Mouse (Mus musculus): ENCODE measurements around the gene Agap1. TPM values are rescaled to one million over a fixed set of nuclear protein-coding genes. Genes with fewer than 3 reads are reported as not detected.
A peak's percentile ranks its signal among the peaks of the same experiment; 100 is the strongest.

The Agap1 gene
- polyA plus RNA-seq, 1 experiment from 2014 or later = 14.0 TPM

DNA sequence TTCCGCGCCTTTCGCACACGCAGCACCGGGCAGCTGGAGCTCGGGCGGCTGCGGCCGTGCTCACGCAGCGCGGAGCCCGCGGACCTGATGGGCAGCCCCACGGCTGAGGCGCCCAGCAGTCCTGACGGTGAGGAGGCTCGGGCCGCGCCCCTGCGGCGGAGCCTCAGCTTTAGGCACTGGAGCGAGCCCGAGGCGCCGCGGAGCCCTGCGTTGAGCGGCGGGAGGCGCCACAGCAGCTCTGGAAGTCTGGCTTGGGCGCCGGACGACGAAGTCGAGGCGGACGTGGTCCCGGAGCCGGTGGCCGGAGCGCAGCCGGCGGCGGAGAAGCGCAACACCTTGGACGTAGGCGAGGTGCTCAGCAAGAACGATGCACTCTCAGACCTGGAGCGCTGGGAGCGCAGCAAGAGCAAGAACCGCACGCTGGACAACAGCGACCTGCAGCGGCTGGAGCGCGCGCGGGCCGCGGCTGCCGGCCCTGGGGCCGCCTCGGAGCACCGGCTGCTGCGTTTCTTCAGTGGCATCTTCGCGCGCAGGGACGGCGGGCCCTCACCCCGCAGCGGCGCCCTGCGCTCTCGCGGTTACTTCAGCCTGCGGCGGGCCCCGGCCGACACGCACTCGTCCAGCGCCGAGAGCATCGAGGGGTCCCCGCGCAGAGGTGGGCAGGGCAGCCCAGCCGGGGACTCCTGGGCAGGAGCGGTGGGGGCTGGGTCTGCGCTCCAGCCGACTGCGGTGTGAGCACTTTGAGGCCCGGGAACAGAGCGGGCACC is 126.6 kb downstream of the Agap1 start:
- WGBS = under 1% methylated on average over 95 of the region's 95 CpGs
- DNase-seq (ENCODE audit: low spot score) = peak; percentile 76
- peaks cover 54% of the 10 kb centered on the region for H3K4me1 ChIP-seq
- H3K27me3 ChIP-seq (ENCODE audit: low read depth, poor library complexity, severe bottlenecking) = peaks cover 29% of the 10 kb centered on the region
- H3K9me3 ChIP-seq (replicated peaks) = no peaks in the 10 kb centered on the region
- peak overlapping the region; percentile 82 for H3K27ac ChIP-seq
- H3K4me3 ChIP-seq = peak overlapping the region; percentile 86
- H3K36me3 ChIP-seq = no peaks in the 10 kb centered on the region

DNA sequence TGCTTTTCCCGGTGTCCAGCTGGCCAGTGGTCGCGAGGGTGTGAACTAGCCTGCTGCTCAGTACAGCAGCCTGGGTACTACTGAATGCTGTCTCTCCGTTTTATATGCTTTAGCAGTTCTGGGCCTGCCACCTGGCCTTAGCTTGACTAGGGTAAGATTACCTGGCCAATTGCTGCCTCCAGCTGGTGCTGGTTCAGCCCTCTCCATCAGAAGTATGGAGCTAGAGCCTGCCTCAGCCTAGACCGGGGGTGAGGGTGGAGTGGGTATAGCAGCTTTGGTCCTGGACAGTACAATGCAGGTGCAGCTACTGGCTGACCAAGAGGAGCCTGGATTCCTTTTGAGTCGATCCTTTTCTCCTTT is 127.1 kb downstream of the Agap1 start:
- no peaks in the 10 kb centered on the region for H3K36me3 ChIP-seq
- 0 out of 2 replicates have a peak overlapping the region, but pooled peaks have one; percentile 82 for H3K27ac ChIP-seq
- H3K9me3 ChIP-seq (replicated peaks) = no peaks in the 10 kb centered on the region
- peak overlapping the region; percentile 86 for H3K4me3 ChIP-seq
- peaks cover 48% of the 10 kb centered on the region for H3K4me1 ChIP-seq
- no peak for DNase-seq (ENCODE audit: low spot score)
- H3K27me3 ChIP-seq (ENCODE audit: low read depth, poor library complexity, severe bottlenecking) = peaks cover 29% of the 10 kb centered on the region
- 14% methylated on average over 6 of the region's 6 CpGs for WGBS

DNA sequence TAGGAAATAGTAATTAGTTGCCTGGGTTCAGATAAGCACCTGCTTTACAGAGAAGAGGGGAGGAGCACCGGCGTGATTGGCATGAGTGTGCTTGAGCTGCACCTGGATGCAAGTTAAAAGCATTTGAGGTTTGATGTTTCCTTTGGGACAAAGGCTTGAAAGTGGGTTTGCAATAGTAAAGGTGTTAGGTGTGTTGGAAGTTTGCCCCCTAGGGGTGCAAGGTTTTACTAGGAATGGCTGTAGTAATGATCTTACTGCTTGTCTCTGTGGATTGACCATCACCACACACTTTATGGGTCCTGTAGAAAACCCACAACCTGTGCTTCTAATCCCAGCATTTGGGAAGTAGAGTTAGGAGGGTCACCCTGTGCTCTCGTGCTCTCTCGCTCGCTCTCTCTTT is 128.8 kb downstream of the Agap1 start:
- Histone ChIP-seq H3K4me3 (no peak overlapping the region), H3K36me3 (no peaks in the 10 kb centered on the region), H3K27me3 (ENCODE audit: low read depth, poor library complexity, severe bottlenecking) (peaks cover 29% of the 10 kb centered on the region), H3K9me3 (replicated peaks) (no peaks in the 10 kb centered on the region), H3K27ac (no peak overlapping the region), H3K4me1 (peaks cover 46% of the 10 kb centered on the region)
- DNase-seq (ENCODE audit: low spot score) = no peak
- 74% methylated on average over 5 of the region's 5 CpGs for WGBS

- H3K4me3 ChIP-seq = no peak overlapping the region
- DNase-seq (ENCODE audit: low spot score) = no peak
- 74% methylated on average over 14 of the region's 14 CpGs for WGBS
- peaks cover 13% of the 10 kb centered on the region for H3K27me3 ChIP-seq (ENCODE audit: low read depth, poor library complexity, severe bottlenecking)
- H3K4me1 ChIP-seq = peaks cover 19% of the 10 kb centered on the region
- no peak overlapping the region for H3K27ac ChIP-seq
- peaks cover 11% of the 10 kb centered on the region for H3K36me3 ChIP-seq
- no peaks in the 10 kb centered on the region for H3K9me3 ChIP-seq (replicated peaks)
Observed at GRCm38 (mm10) chr1:89586991-89587683, 132.5 kb downstream of the Agap1 start.

- no peak overlapping the region for H3K27ac ChIP-seq
- WGBS = 73% methylated on average over 4 of the region's 4 CpGs
- peaks cover 9% of the 10 kb centered on the region for H3K4me1 ChIP-seq
- H3K4me3 ChIP-seq = no peak overlapping the region
- no peak for DNase-seq (ENCODE audit: low spot score)
- no peaks in the 10 kb centered on the region for H3K9me3 ChIP-seq (replicated peaks)
- H3K27me3 ChIP-seq (ENCODE audit: low read depth, poor library complexity, severe bottlenecking) = 0 out of 2 replicates have a peak, but pooled peaks cover 3% of the 10 kb centered on the region
- H3K36me3 ChIP-seq = peaks cover 14% of the 10 kb centered on the region
Observed at GRCm38 (mm10) chr1:89588154-89588553, 133.5 kb downstream of the Agap1 start.

GRCm38 (mm10) chr1:89590994-89591393 is 136.4 kb downstream of the Agap1 start:
- H3K9me3 ChIP-seq (replicated peaks) = no peaks in the 10 kb centered on the region
- H3K36me3 ChIP-seq = peaks cover 14% of the 10 kb centered on the region
- DNase-seq (ENCODE audit: low spot score) = no peak
- H3K27me3 ChIP-seq (ENCODE audit: low read depth, poor library complexity, severe bottlenecking) = no peaks in the 10 kb centered on the region
- no peak overlapping the region for H3K4me3 ChIP-seq
- H3K27ac ChIP-seq = no peak overlapping the region
- WGBS = 92% methylated on average over 7 of the region's 7 CpGs
- H3K4me1 ChIP-seq = 0 out of 2 replicates have a peak, but pooled peaks cover 9% of the 10 kb centered on the region

DNA sequence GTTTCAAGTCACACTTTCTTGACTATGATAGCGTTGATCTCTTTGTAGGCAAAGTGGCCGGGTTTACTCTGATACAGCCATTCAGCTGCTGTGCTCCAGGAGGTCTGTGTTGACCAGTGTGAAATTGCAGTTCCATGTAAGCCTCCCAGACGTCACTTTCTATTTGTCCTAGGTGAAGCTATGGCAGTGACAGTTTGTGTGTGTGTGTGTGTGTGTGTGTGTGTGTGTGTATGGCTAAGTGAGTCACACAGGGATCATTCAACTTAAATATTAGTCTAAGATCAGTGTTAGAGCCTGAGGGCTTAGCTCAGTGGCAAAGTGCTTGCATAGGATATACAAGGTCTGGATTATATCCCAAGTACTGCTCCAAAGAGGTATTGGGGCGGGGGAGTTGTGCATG is 138.6 kb downstream of the Agap1 start:
- H3K27ac ChIP-seq = no peak overlapping the region
- peaks cover 12% of the 10 kb centered on the region for H3K4me1 ChIP-seq
- H3K27me3 ChIP-seq (ENCODE audit: low read depth, poor library complexity, severe bottlenecking) = no peaks in the 10 kb centered on the region
- H3K9me3 ChIP-seq (replicated peaks) = no peaks in the 10 kb centered on the region
- H3K36me3 ChIP-seq = peaks cover 14% of the 10 kb centered on the region
- DNase-seq (ENCODE audit: low spot score) = no peak
- 88% methylated on average over 4 of the region's 4 CpGs for WGBS
- no peak overlapping the region for H3K4me3 ChIP-seq

- H3K9me3 ChIP-seq (replicated peaks) = no peaks in the 10 kb centered on the region
- no peak for DNase-seq (ENCODE audit: low spot score)
- no peak overlapping the region for H3K27ac ChIP-seq
- 94% methylated on average over 8 of the region's 8 CpGs for WGBS
- H3K4me1 ChIP-seq = peaks cover 29% of the 10 kb centered on the region
- no peak overlapping the region for H3K4me3 ChIP-seq
- peaks cover 14% of the 10 kb centered on the region for H3K36me3 ChIP-seq
- H3K27me3 ChIP-seq (ENCODE audit: low read depth, poor library complexity, severe bottlenecking) = no peaks in the 10 kb centered on the region
Observed at GRCm38 (mm10) chr1:89594999-89595398, 140.4 kb downstream of the Agap1 start.

DNA sequence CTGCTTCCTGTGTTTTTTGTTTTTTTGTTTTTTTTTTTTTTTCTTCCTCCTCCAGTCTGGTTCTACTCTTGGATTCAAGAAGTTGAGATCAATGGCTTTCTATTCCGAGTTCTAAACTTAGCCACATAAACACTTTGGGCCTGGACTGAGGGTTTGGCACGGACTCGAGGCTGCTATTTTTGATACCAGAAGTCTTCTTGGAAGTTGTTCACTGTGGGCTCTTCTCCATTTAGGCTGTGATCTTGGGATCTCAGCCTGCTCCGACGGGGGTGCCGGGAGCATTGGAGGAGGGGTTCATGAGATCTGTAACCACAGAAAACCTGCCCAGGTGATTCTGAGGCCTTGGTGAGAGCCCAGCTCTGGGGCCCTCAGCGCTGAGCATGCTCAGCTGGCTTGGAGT is 140.8 kb downstream of the Agap1 start:
- Histone ChIP-seq H3K36me3 (peaks cover 14% of the 10 kb centered on the region), H3K27me3 (ENCODE audit: low read depth, poor library complexity, severe bottlenecking) (no peaks in the 10 kb centered on the region), H3K9me3 (replicated peaks) (no peaks in the 10 kb centered on the region), H3K4me3 (no peak overlapping the region), H3K4me1 (peaks cover 33% of the 10 kb centered on the region), H3K27ac (no peak overlapping the region)
- 95% methylated on average over 7 of the region's 7 CpGs for WGBS
- DNase-seq (ENCODE audit: low spot score) = no peak

DNA sequence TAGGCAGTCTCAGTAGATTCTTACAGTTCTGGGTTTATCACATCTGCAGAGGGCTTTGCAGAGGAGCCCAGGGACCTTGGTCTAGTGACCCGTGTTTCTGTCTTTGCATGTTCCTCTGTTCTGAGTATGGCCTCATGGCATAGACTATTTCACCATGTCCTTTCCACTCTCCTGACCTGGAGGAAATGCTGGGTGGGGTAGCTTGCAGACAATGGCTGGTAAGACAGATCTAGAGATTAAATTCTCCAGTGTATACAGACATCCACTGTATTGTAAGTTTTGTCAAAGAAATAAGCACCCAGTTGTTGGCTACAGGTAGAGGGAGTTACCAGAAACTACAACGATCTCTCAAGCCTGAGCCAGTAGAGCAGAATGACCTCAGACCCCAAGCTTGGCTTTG is 141.6 kb downstream of the Agap1 start:
- H3K4me1 ChIP-seq = peaks cover 41% of the 10 kb centered on the region
- H3K27ac ChIP-seq = no peak overlapping the region
- H3K9me3 ChIP-seq (replicated peaks) = no peaks in the 10 kb centered on the region
- no peaks in the 10 kb centered on the region for H3K27me3 ChIP-seq (ENCODE audit: low read depth, poor library complexity, severe bottlenecking)
- H3K36me3 ChIP-seq = peaks cover 12% of the 10 kb centered on the region
- no peak for DNase-seq (ENCODE audit: low spot score)
- H3K4me3 ChIP-seq = no peak overlapping the region
- 94% methylated on average over 2 of the region's 2 CpGs for WGBS

DNA sequence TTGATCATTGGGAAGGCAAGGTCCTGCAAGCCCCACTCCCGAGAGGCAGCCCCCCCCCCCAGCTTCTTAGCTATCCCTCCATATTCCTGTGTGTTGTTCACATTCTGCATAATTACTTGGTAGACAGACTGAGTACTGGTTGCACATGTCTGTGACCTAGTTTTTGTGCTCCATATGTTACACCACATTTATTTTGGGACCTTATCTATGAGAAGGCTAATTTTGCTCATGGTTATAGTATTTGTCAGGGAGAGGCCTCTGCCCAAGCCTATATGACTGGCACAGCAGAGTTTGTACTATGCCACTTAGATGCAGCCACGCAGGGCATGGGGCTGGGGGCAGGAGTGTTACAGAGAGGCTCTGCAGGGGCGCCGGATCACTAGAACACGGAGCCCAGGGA is 144.3 kb downstream of the Agap1 start:
- no peaks in the 10 kb centered on the region for H3K27me3 ChIP-seq (ENCODE audit: low read depth, poor library complexity, severe bottlenecking)
- no peak overlapping the region for H3K27ac ChIP-seq
- H3K36me3 ChIP-seq = no peaks in the 10 kb centered on the region
- no peaks in the 10 kb centered on the region for H3K9me3 ChIP-seq (replicated peaks)
- 91% methylated on average over 5 of the region's 5 CpGs for WGBS
- H3K4me1 ChIP-seq = peaks cover 60% of the 10 kb centered on the region
- no peak for DNase-seq (ENCODE audit: low spot score)
- no peak overlapping the region for H3K4me3 ChIP-seq

- H3K4me1 ChIP-seq = peaks cover 61% of the 10 kb centered on the region
- 77% methylated on average over 11 of the region's 11 CpGs for WGBS
- no peaks in the 10 kb centered on the region for H3K36me3 ChIP-seq
- H3K27me3 ChIP-seq (ENCODE audit: low read depth, poor library complexity, severe bottlenecking) = no peaks in the 10 kb centered on the region
- H3K27ac ChIP-seq = no peak overlapping the region
- no peaks in the 10 kb centered on the region for H3K9me3 ChIP-seq (replicated peaks)
- no peak overlapping the region for H3K4me3 ChIP-seq
- no peak for DNase-seq (ENCODE audit: low spot score)
Observed at GRCm38 (mm10) chr1:89599983-89600741, 145.6 kb downstream of the Agap1 start.

- H3K36me3 ChIP-seq = peaks cover 8% of the 10 kb centered on the region; the same call in 1 of the 2 replicates
- 96% methylated on average over 7 of the region's 7 CpGs for WGBS
- no peak for DNase-seq (ENCODE audit: low spot score)
- H3K4me3 ChIP-seq = no peak overlapping the region
- H3K9me3 ChIP-seq (replicated peaks) = no peaks in the 10 kb centered on the region
- H3K4me1 ChIP-seq = peaks cover 61% of the 10 kb centered on the region
- H3K27ac ChIP-seq = no peak overlapping the region
- no peaks in the 10 kb centered on the region for H3K27me3 ChIP-seq (ENCODE audit: low read depth, poor library complexity, severe bottlenecking)
Observed at GRCm38 (mm10) chr1:89601349-89601748, 146.7 kb downstream of the Agap1 start.
